Mouse (Mus musculus) brain, embryonic 14.5 days (tissue): ENCODE measurements around the gene Csdc2.

Experiments
- CTCF ChIP-seq: fragments of 200-500 bp; IDR thresholded peaks from 2 replicates; pipeline ENCODE4 v1.5.1; 2012; ENCODE audit warnings: inconsistent platforms, mild to moderate bottlenecking, moderate library complexity, borderline replicate concordance; ENCODE audit not compliant: insufficient read depth, insufficient read length; ENCODE audit errors: extremely low read depth
- POLR2A ChIP-seq: fragments of 200-500 bp; IDR thresholded peaks from 2 replicates; pipeline ENCODE4 v1.6.1; 2012; ENCODE audit warnings: mild to moderate bottlenecking, inconsistent platforms, borderline replicate concordance; ENCODE audit not compliant: poor library complexity, insufficient read depth, insufficient read length, severe bottlenecking; ENCODE audit errors: extremely low read depth

DNA sequence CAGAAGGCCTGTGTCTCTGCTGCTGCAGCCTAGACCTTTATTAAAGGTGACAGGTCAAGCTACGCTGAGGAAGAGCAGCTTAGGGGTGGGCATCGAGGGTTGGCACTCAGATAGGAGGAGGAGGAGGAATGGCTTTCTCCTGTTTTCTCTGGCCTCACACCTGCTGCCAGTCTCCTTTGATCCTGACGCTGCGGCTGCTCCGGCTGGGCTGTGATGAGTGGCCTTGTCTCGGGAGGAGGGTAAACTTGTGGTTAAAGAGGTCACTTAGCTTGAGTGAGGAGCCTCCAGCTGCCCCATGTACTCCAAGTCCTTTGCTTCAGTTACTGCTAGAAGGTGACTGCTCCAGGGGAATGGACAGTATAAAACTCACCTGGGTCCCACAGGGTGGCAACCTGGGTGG lies 57.4 kb downstream of the Csdc2 start:
- TF ChIP-seq CTCF: no peak
- TF ChIP-seq POLR2A: no peak
